Mouse (Mus musculus): ENCODE results near the gene Acad10. TPM values are rescaled to one million over a fixed set of nuclear protein-coding genes. Genes with fewer than 3 reads are reported as not detected.

Acad10 gene
- total RNA-seq, 2 experiments from 2014 or later: 10.2 to 11.8 TPM

DNA sequence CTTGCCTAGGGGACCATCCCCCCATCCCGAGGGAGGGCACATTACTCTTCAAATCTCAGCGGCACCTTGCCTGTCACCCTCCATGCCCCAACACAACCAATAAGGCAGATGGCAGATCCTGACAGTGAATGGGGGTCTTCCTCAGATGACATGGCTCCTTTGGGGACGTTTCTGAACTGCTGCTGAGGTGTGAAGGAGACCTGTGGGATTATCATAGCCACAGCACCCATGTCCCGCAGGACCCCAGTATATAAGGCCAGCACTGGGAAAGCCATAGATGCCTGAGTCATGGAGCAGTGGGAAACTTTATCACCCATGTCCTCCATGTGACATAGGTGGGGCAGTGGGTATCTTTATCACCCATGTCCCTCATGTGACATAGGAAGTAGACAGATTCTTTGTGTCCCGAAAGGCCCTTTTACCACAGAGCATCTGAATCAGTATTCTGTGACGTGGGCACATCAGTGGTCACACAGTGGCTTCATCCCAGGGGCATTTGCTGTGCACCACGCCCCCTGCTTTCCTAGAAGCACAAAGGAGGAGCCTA, 62.2 kb downstream of the Acad10 start:
- no peak for DNase-seq (ENCODE audit: low spot score)

DNA sequence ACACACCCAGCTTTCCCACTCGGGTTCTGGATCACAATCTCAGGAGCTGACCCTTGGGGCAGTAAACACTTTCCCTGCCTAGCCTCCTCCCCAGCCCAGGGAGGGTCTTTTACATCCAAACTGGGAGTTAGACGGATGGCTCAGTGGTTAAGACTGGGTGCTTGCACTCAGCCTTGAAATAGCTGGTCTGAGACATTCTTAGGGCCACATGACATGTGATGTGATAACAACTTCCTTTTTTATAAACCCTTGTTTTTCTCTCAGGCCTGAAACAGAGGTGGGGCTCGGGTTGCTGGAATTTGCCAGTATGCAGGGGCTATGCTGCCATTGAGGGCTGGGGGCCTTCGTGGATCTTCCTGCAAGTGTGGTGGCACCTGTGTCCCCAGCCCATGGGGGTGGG, 63.0 kb downstream of the Acad10 start:
- DNase-seq (ENCODE audit: low spot score): no peak

DNA sequence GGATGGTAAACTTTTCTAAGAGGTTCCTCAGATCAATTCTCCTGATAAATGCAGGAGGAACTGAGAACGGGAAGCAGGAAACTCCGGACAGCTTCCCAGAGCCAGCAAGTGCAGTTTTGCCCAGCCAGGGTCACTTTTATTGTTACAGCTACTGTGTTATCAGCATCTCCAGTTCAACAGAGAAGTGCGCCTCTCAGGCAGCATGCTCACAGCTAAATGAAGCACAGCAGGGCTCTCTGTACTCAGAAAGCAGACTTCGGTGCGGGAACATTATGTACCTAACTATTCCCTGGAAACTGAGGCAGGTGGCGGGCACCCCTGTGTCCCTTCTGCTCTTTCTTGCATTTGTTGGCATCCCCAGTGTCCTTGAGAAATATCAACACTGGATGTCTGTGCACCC, 64.1 kb downstream of the Acad10 start:
- no peak for DNase-seq (ENCODE audit: low spot score)

DNA sequence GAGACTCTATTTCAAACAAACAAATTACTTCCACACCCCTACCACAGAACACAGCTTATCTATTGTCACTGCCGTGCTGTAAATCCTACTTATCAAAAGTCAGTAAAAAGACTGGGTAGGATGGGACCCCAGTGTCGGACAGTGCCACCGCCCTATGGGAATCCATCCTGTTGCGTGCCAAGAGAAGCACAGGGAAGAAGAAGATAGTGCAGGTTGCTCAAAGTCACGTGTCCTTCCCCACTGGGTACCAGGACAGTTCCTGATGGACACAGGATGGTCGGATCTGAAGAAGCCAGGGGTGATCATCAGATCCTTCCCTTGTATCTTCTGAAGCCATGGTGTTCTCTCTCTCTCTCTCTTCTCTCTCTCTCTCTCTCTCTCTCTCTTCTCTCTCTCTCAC, 64.6 kb downstream of the Acad10 start:
- DNase-seq (ENCODE audit: low spot score): no peak

DNA sequence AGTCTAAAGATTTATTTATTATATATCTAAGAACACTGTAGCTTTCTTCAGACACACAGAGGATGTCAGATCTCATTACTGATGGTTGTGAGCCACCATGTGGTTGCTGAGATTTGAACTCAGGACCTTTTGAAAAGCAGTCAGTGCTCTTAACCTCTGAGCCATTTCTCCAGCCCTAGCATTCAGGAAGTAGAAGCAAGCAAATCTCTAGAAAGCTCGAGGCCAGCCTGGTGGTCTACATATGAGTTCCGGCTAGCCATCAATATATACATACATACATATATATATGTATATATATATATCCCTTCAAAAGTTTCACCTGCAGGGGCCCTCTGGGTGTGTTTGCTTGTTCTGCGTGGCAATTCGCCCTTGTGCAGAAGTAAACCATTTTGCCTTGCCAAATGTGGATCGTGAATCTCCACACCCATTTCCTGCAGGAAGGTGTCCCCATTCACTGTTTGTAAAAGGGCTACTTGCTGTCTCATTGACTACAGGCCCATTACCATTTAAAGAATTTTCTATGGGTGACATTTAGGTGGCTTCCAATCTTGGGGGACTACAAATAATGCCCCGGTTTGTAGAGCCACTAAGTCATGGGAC, 65.5 kb downstream of the Acad10 start:
- DNase-seq (ENCODE audit: low spot score): no peak

DNA sequence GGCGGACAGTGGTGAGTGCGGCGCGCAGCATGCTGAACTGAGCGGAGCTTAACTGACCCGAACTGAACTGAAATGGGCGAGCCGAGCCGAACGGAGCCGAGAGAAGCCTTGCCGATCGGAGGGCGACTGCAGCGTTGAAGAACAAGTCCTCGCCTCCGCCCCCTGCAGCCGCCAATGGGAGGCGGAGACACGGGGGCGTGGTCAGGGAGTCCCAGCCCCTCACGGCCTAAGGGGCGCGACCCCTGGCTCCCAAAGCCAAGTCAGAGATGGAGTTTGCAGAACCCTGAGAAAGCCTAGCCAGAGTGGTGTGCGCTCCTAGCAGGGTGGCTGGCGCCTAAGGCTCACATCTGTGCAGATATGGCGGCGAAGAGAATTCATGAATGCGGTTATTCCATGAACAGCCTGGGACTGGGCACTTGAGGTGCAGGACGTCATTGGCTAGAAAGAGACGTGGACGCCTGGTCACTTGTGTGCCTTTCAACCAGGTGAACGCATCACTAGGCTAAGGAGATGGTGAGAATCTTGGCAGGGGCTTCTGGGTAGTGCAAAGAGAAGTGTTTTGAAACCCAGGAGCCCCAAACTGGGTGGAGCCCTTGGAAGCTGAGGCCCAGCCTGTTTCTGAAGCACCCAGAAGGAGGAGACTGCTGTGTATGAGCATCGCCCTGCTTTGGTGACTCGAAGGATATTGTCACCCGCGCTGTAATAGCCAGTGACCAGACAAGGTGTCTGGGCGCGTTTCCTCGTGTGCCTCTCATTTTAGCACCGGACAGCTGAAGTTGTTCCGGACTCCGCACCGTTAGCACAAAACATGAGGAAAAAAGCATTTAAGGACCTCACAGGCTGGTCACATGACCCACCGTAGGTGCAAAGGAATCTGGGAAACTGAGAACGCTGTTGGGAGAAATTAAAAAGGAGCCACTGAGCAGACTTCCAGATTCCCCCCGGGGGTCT, 66.6 kb downstream of the Acad10 start, which contains the start of gene Aldh2:
Gene Aldh2, minus strand, starts transcription at position 374 of the 951 bp plus-strand sequence.
- peak; percentile 88 for DNase-seq (ENCODE audit: low spot score)

DNA sequence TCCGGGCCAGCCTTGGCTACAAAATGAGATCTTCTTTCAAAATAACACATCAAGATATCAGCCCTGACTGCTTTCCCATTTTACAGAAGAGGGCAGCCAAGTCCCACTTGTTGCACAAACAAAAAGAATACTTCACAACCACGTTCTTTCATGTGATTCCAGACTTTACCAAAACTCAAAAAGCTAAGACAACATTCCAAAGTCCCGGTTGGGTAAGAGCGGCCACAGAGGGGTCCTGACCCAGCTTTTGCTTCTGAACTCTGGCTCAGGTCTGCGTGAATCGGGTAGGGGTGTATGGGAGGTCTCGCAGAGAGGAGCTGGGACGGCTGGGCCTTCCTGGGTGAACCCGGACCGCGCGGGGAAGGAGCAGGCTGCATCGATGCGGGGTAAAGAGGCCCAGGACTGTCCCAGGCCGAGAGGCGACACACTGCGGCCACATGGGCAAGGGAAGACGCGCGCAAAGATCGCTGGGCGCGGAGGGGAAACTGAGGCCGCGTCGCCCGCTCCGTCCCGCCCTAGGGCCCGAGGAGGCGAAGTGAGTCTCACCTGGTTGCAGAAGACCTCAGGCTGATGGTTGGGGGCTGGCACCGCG, 67.4 kb downstream of the Acad10 start:
- DNase-seq (ENCODE audit: low spot score): peak; percentile 27

DNA sequence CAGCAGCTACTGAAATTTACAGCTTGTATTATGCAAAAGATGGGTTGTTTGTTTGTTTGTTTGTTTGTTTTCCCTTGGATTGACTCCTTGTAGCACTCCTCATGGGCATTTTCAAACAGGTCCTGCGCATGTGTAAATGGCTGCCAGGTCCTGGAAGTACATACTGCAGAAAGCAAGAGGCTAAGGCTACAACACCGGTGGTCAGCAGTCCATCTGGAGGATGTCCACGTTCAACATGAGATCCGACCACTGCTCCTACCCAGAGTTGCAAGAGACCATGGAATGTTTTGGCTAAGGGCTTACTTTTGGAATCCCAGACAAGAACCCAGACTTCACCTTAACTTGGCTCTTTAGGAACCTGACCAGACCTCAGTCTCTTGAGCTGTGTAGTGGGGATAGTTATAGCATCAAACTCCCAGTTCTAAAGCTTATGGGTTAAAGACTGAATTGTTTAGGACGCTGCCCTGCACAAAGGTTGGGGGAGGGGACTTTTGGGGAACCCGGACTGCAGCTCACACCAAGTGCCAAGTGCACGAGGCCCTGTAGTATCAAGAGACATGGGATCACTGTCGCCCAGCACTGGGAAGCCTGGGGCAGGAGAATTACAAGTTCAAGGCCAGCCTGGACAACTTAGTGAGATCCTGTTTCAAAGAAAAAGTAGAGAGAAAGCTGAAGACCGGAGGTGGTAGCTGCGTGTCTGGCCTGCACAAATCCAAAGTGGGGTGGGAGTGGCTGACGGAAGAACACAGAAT, 68.1 kb downstream of the Acad10 start:
- DNase-seq (ENCODE audit: low spot score): no peak

DNA sequence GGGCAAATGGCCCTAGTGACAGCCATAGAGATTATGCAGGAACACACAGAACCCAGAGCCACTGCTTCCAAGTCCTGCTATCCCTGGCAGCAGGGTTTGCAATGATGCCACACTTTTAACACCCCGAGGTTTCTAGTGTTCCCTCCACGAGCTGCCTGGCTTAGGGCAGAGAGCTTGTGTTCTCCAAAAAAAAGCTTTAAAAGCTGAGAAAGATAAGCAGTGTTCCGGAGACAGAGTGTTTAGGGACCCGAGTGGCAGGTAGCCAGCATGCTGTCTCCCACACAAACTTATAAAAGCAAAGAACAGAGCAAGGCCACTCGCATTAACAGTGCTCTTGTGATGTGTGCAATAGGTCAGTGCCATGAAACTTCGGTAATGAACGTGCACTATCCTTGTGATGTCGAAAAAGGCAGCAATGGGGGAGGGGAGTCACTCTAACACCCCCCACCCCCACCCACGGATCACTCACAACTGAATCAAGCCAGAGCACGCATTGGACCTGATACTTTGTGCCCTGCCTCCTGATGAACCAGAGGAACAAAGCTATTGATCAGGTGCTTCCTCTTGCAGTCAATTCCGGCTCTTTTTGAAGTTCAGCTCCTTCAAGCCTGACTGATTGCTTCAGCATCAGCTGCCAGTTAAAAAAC, 68.8 kb downstream of the Acad10 start:
- no peak for DNase-seq (ENCODE audit: low spot score)

DNA sequence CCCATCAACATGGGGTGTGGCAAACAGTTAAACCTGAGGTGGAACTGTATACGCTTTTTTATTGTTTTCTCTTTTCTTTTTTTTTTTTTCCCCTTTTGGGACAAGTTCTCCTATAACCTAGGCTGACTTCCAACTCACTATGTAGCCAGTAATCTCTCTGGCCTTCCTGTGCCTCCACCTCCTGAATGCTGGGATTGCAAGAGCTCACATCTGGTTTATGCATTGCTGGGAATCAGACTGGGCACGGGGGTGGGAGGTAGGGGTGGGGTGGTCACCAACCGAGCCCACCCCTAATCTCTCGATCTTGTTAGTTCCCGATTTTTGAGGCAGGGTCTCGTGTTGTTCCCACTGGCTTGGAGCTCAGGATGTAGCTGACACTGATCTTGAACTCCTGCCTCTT, 70.4 kb downstream of the Acad10 start:
- DNase-seq (ENCODE audit: low spot score): no peak

DNA sequence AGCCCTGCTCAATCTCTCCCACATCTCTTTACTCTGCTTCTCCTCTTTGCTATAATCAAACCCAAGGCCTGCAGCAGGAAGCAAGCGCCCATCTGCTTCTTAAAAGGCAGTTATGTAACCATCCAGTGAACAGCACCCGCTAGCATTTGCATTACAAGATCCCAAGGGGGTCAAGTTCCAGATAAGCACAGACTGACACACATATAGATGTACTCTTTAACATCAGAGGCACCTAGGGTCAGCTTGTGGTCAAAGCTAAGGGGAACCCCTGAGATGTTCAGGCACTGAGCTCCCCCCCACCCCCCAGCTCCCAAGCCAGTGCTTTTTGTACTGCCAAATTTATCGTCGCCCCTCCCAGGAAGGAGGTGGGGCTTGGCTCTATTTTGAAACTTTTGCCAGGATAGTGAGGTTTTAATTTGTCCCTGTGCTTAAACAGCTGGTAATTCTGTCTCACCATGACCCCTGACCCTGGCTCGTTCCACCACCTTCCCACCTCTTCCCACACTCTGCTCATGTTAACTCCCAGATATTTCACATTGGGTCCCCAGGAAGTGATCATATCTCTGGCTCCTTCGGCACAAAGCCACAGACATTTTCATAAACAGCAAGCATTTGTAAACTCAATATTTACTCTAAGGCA, 73.8 kb downstream of the Acad10 start:
- peak; percentile 64 for DNase-seq (ENCODE audit: low spot score)

DNA sequence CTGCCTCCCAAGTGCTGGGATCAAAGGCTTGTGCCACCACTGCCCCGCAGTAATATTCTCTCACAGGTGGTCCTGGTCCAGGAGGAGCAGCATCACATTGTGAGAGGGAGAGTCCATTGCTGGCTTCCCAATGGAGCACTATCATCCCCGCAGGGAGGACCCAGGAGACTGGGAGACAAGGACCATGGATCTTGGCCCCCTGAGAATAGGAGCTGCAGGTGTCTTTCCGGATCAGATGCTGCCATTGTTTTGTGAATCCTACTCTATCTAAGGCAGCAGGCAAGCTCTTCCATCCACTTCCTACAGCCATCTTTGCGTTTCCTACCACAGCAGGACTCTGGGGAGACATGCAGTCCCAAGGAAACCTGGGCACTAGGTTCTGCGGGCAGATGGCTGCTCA, 74.6 kb downstream of the Acad10 start:
- no peak for DNase-seq (ENCODE audit: low spot score)

DNA sequence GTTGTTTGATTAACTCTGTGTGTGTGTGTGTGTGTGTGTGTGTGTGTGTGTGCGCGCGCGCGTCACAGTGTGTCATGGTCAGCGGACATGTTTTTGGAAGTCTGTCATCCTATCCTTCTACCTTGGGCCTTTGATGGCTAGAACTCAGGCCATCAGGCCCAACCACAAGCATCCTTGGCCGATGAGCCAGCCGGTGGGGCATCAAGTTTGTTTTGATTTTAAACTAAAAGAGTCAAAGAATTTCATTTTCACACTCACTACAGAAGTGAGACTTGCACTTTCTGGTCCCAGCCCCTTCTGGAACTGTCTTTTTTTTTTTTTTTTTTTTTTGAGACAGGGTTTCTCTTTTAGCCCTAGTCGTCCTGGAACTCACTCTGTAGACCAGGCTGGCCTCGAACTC, 75.3 kb downstream of the Acad10 start:
- no peak for DNase-seq (ENCODE audit: low spot score)

DNA sequence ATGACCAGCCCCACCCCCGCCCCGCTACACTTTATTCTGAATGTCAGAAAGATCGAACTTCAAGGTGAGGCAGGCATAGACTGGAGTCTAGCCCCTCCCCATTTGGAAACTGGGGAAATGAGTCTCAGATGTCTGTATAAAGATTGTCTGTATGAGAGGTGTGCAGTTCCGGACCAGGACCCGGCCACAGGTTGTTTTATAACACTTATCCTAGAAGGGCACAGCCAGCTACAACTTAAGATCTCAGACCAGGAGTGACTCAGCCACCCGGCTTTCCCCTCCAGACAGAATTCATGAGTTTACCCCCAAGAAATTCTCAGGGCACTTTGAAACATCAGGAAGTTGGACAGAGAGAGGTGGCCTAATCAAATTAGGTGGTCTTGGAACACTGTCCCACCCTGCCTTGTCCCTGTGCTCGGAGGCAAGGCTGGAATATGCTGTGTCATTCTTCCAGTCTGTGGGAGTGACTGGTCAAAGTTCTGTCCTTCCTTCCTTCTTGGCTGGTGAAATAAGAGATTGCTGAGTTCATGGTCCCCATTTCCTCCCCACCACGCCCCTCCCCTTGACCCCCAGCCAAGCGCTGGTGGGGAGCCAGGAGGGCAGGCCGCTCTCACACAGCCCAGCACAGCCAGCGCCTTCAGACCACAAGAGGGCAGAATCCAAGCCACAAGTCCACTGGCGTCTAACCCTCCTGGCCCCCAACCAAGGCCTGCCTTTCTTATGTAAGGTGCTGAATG, 76.4 kb downstream of the Acad10 start:
- peak; percentile 97 for DNase-seq (ENCODE audit: low spot score)

DNA sequence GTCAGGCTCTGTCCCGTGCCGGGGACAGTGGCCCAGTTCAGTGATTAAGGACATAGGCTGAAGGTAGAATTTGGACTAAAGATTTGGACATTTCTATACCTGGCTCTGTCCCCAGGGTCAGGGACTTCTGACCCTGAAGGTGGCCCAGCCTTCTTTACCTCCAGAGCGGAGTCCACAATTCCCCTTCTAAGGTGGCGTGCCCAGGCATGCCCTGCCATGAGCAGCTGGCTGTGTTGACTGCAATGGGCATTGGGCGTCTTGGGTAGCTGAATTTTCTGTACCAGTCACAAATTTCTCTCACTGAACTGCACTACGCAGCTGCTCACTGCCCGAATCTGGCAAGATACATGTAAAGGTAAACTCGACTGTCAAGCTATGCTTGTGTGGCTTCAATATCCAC, 78.4 kb downstream of the Acad10 start:
- DNase-seq (ENCODE audit: low spot score): no peak

DNA sequence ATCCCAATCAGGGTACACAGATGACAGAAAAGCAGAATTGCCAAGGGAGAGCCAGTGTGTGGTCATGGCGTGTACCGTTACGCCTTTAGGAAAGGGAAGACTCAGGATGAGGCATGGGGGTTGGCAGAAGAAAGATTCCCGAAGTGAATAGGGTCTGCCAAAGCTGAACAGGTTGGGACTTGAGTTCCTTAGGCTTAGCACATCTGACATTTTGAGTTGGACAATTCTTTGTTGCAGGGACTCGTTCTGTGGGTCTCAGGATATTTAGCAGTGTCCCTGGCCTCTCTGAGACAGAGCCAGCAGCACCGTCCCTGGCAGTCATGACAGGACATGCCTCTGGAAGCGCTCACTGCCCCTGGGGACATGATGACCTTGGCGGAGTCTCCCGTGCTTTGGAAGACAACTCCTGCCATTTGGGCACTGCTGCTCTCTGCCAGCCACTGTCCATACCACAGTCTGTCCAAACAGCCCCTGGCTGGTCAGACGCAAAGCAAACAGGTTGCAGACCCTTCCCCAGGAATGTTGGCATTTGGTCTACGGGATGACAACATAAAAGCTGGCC, 83.3 kb downstream of the Acad10 start:
- DNase-seq (ENCODE audit: low spot score): peak; percentile 81

DNA sequence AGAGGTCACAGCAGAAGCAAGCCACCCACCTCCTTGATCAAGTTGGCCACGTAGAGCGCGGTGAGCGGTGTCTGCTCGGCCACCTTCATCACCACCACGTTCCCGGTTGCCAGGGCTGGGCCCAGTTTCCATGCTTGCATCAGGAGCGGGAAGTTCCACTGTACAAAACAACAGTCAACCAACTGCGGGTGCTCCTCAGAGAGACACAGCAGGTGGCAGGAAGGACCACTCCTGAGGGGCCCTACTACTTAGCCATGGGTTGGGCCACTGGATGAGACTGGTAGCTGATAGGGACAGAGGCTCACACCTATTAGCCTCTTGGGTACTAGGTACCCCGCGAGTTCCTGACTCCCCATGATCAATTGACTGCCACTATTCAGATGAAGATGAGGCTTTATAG, 84.4 kb downstream of the Acad10 start:
- DNase-seq (ENCODE audit: low spot score): no peak

DNA sequence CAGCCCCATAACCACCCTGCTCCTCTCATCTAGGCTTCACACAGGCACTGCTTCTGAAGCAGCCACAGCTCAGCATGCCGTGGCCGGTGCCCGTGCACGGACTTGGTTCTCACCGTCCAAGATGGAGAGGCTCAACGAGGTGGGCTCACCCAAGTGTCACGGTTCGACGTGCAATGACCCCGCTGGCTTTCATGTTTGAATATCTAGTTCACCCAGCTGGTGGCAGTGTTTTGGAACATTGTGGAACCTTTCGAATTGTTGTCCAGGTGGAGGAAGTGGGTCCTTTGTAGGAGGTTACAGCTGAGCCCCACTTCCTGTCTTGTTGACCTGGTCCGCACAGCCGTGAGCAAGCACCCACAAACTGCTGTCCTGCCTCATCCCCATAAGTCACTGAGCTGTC, 86.2 kb downstream of the Acad10 start:
- DNase-seq (ENCODE audit: low spot score): no peak
